Mouse (Mus musculus): Measurements from ENCODE around the gene Igfbp7. TPM values are rescaled to one million over a fixed set of nuclear protein-coding genes. Genes with fewer than 3 reads are reported as not detected.

The Igfbp7 gene
- polyA plus RNA-seq, 1 experiment from 2014 or later, result 30.2 TPM

DNA sequence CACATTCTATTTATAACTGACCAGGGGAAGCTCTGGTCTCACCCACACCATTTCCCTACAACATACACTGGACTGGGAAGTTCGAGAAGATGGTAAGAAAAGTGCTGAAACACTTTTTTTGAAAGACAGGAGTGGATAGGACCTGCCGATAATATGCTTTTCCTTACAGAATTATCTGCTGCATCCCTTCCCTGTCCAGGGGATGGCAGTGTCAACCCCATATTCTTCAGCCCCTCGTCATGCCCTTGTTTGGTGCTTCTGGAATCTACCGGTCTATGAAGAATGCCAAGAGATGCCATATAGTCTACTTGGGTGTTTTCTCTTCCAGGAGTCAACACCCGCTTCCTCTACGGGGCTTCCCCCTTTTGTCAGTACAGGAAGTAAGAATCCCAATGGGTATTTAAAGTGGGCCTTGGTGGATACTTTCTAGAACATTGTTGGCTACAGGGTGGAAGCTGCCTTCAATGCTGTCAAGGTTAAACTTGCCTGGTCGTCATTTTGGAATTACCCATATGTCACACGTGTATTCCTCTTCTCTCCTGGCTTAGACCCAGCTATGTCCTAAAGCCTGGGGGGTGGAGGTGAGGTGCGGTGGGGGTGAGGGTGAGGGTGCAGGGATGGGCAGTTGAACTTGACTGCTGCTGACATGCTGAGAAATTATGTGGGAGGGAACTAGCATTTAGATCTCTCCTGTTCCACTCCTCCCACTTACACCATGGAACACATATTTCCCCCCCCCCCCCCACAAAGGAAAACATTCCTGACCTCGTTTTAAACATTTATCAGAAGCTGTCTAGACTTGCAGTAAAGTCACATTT lies 21.0 kb downstream of the Igfbp7 start:
- WGBS, result 51% methylated on average over 10 of the region's 10 CpGs
- Histone ChIP-seq H3K27ac (replicated peaks) (no peak overlapping the region), H3K9me3 (no peaks in the 10 kb centered on the region), H3K27me3 (replicated peaks) (no peaks in the 10 kb centered on the region), H3K4me3 (no peak overlapping the region), H3K4me2 (no peak overlapping the region), H3K36me3 (no peaks in the 10 kb centered on the region), H3K4me1 (peaks cover 31% of the 10 kb centered on the region), H3K9ac (no peak overlapping the region; the same call in 1 of the 2 replicates)
- no peak for ATAC-seq (ENCODE audit: extremely low read depth, insufficient number of reproducible peaks, low FRiP score, low TSS enrichment)

GRCm38 (mm10) chr5:77385900-77386595 lies 21.8 kb downstream of the Igfbp7 start:
- ATAC-seq (ENCODE audit: extremely low read depth, insufficient number of reproducible peaks, low FRiP score, low TSS enrichment), result no peak

DNA sequence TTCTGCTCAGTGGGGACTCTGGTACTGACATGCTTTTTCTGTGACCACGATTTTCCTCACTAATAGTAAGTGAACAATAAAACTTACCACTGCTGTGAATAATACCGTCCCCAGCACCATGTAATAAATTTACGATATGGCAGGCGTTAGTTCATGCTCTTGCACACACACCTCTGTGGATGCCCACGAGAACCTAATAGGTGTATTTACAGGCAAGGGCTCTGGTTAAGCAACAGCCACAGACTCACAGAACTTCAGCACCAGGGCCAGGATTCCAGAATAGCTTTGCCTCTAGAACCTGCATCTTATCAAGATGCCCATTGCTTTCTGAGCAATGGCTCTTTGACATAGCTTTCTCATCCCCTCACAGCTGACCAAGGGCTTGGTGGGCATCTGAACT lies 22.6 kb downstream of the Igfbp7 start:
- Histone ChIP-seq H3K9me3 (no peaks in the 10 kb centered on the region), H3K27ac (replicated peaks) (no peak overlapping the region), H3K9ac (no peak overlapping the region), H3K4me1 (peaks cover 31% of the 10 kb centered on the region), H3K27me3 (replicated peaks) (no peaks in the 10 kb centered on the region), H3K4me3 (no peak overlapping the region), H3K36me3 (no peaks in the 10 kb centered on the region), H3K4me2 (no peak overlapping the region)
- WGBS, result 80% methylated on average over 5 of the region's 5 CpGs
- ATAC-seq (ENCODE audit: extremely low read depth, insufficient number of reproducible peaks, low FRiP score, low TSS enrichment), result no peak

More at GRCm38 (mm10) chr5:77385900-77386595, 21.8 kb downstream of the Igfbp7 start:
- 67% methylated on average over 6 of the region's 6 CpGs for WGBS
- Histone ChIP-seq H3K9me3 (no peaks in the 10 kb centered on the region), H3K27me3 (replicated peaks) (no peaks in the 10 kb centered on the region), H3K4me2 (no peak overlapping the region), H3K4me1 (peaks cover 31% of the 10 kb centered on the region), H3K36me3 (no peaks in the 10 kb centered on the region), H3K4me3 (no peak overlapping the region), H3K9ac (no peak overlapping the region; the same call in 1 of the 2 replicates), H3K27ac (replicated peaks) (no peak overlapping the region)

- no peak for ATAC-seq (ENCODE audit: extremely low read depth, insufficient number of reproducible peaks, low FRiP score, low TSS enrichment)
- WGBS, result 74% methylated on average over 9 of the region's 9 CpGs
- Histone ChIP-seq H3K4me3 (no peak overlapping the region), H3K9me3 (no peaks in the 10 kb centered on the region), H3K4me2 (no peak overlapping the region), H3K4me1 (peaks cover 31% of the 10 kb centered on the region), H3K9ac (no peak overlapping the region), H3K36me3 (no peaks in the 10 kb centered on the region), H3K27me3 (replicated peaks) (no peaks in the 10 kb centered on the region), H3K27ac (replicated peaks) (no peak overlapping the region)
Measured at GRCm38 (mm10) chr5:77384724-77385123, 23.1 kb downstream of the Igfbp7 start.

- Histone ChIP-seq H3K9ac (no peak overlapping the region), H3K36me3 (no peaks in the 10 kb centered on the region), H3K4me2 (no peak overlapping the region), H3K27ac (replicated peaks) (no peak overlapping the region), H3K4me1 (peaks cover 31% of the 10 kb centered on the region), H3K9me3 (no peaks in the 10 kb centered on the region), H3K27me3 (replicated peaks) (no peaks in the 10 kb centered on the region), H3K4me3 (no peak overlapping the region)
- WGBS, result 70% methylated on average over 5 of the region's 5 CpGs
- ATAC-seq (ENCODE audit: extremely low read depth, insufficient number of reproducible peaks, low FRiP score, low TSS enrichment), result no peak
Measured at GRCm38 (mm10) chr5:77383799-77384554, 23.9 kb downstream of the Igfbp7 start.

GRCm38 (mm10) chr5:77381686-77382085 lies 26.2 kb downstream of the Igfbp7 start:
- Histone ChIP-seq H3K4me3 (no peak overlapping the region), H3K4me2 (no peak overlapping the region), H3K36me3 (no peaks in the 10 kb centered on the region), H3K9ac (no peak overlapping the region), H3K27me3 (replicated peaks) (no peaks in the 10 kb centered on the region), H3K27ac (replicated peaks) (no peak overlapping the region), H3K4me1 (peaks cover 18% of the 10 kb centered on the region), H3K9me3 (no peaks in the 10 kb centered on the region)
- WGBS, result 78% methylated on average over 5 of the region's 5 CpGs
- ATAC-seq (ENCODE audit: extremely low read depth, insufficient number of reproducible peaks, low FRiP score, low TSS enrichment), result no peak

DNA sequence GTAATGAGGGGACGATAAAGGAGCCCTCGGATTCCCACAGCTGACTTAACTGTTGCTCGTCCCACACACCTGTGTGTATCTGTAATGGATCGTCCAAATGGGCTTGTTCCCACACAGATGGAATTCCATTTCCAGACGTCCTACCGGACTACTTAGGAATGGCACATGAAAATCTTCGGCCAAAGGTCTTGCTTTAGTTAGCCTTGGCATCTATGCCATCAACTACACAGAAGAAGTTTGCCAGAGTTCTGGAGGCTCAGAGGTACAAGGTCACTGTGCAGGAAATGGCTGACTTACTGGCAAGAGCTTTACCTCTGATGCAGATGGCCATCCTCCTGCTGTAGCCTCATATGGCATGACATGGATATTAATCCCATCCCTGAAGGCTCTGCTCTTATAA lies 26.6 kb downstream of the Igfbp7 start:
- H3K9ac ChIP-seq, result no peak overlapping the region
- H3K4me2 ChIP-seq, result no peak overlapping the region
- H3K4me3 ChIP-seq, result no peak overlapping the region
- peaks cover 14% of the 10 kb centered on the region for H3K4me1 ChIP-seq
- no peaks in the 10 kb centered on the region for H3K9me3 ChIP-seq
- H3K36me3 ChIP-seq, result no peaks in the 10 kb centered on the region
- H3K27me3 ChIP-seq (replicated peaks), result no peaks in the 10 kb centered on the region
- ATAC-seq (ENCODE audit: extremely low read depth, insufficient number of reproducible peaks, low FRiP score, low TSS enrichment), result no peak
- H3K27ac ChIP-seq (replicated peaks), result no peak overlapping the region
- 79% methylated on average over 7 of the region's 7 CpGs for WGBS

- H3K9ac ChIP-seq, result no peak overlapping the region
- no peaks in the 10 kb centered on the region for H3K36me3 ChIP-seq
- no peak for ATAC-seq (ENCODE audit: extremely low read depth, insufficient number of reproducible peaks, low FRiP score, low TSS enrichment)
- no peak overlapping the region for H3K4me2 ChIP-seq
- no peak overlapping the region for H3K4me3 ChIP-seq
- H3K27ac ChIP-seq (replicated peaks), result no peak overlapping the region
- H3K27me3 ChIP-seq (replicated peaks), result no peaks in the 10 kb centered on the region
- WGBS, result 79% methylated on average over 17 of the region's 17 CpGs
- no peaks in the 10 kb centered on the region for H3K9me3 ChIP-seq
- peaks cover 12% of the 10 kb centered on the region for H3K4me1 ChIP-seq
Measured at GRCm38 (mm10) chr5:77380321-77380901, 27.4 kb downstream of the Igfbp7 start.

GRCm38 (mm10) chr5:77379434-77380135 lies 28.3 kb downstream of the Igfbp7 start:
- ATAC-seq (ENCODE audit: extremely low read depth, insufficient number of reproducible peaks, low FRiP score, low TSS enrichment), result no peak
- H3K27me3 ChIP-seq (replicated peaks), result no peaks in the 10 kb centered on the region
- no peak overlapping the region for H3K9ac ChIP-seq
- H3K27ac ChIP-seq (replicated peaks), result no peak overlapping the region
- no peak overlapping the region for H3K4me2 ChIP-seq
- no peaks in the 10 kb centered on the region for H3K9me3 ChIP-seq
- no peaks in the 10 kb centered on the region for H3K36me3 ChIP-seq
- H3K4me1 ChIP-seq, result peaks cover 19% of the 10 kb centered on the region
- 72% methylated on average over 14 of the region's 14 CpGs for WGBS
- H3K4me3 ChIP-seq, result no peak overlapping the region

- WGBS, result 85% methylated on average over 3 of the region's 3 CpGs
- no peaks in the 10 kb centered on the region for H3K9me3 ChIP-seq
- H3K4me2 ChIP-seq, result no peak overlapping the region
- H3K27me3 ChIP-seq (replicated peaks), result no peaks in the 10 kb centered on the region
- no peak overlapping the region for H3K9ac ChIP-seq
- H3K36me3 ChIP-seq, result no peaks in the 10 kb centered on the region
- ATAC-seq (ENCODE audit: extremely low read depth, insufficient number of reproducible peaks, low FRiP score, low TSS enrichment), result no peak
- H3K4me1 ChIP-seq, result peaks cover 12% of the 10 kb centered on the region
- H3K4me3 ChIP-seq, result no peak overlapping the region
- no peak overlapping the region for H3K27ac ChIP-seq (replicated peaks)
Measured at GRCm38 (mm10) chr5:77378027-77378426, 29.8 kb downstream of the Igfbp7 start.
